Mouse (Mus musculus) adrenal gland, adult (tissue): ENCODE measurements around the gene Zfp446.

Experiments used
- DNase-seq, 2 experiments: peaks; one replicate each; pipeline ENCODE4 v3.0.0; 2022 to 2023; ENCODE audit warnings: low spot score in 1 of 2; ENCODE audit not compliant: inconsistent age in 2 of 2

Gene Zfp446

DNA sequence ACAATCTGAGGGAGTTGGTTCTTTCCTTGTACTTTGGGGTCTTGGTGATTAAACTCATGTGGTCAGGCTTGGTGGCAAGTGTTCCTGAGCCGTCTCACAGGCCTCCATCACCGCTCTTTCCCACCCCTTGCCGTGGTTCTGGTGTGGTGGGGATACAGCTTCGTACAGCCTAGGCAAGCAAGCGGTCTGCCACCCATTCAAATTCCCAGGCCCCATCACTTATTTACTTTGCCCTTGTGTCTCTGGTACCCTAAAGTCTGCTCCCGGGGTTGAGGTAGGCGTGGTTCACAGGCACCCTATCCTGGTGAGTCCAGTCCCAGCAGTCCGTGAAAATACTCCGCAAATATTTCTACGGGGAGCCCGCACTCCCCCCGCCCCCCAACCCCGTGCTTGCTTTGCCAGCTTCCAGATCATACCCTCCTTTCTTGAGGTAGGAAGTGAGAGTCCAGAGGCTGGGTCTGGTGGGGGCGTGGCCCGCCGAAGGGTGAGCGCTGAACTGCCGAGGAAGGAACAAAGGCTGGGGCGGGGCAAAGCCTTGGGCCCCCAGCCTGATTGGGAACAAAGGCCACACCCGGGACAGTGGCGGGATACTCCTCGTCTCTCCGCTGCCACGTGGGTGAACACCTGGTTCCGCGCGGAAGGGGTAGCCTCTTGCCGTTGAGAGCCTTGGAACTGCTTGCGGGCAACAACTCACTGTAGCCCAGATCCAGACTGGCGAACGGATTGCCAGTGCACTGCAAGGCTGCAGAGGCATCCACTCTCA lies 45.3 kb downstream of the Zfp446 start:
- peak; percentile 84 to 89 for DNase-seq

DNA sequence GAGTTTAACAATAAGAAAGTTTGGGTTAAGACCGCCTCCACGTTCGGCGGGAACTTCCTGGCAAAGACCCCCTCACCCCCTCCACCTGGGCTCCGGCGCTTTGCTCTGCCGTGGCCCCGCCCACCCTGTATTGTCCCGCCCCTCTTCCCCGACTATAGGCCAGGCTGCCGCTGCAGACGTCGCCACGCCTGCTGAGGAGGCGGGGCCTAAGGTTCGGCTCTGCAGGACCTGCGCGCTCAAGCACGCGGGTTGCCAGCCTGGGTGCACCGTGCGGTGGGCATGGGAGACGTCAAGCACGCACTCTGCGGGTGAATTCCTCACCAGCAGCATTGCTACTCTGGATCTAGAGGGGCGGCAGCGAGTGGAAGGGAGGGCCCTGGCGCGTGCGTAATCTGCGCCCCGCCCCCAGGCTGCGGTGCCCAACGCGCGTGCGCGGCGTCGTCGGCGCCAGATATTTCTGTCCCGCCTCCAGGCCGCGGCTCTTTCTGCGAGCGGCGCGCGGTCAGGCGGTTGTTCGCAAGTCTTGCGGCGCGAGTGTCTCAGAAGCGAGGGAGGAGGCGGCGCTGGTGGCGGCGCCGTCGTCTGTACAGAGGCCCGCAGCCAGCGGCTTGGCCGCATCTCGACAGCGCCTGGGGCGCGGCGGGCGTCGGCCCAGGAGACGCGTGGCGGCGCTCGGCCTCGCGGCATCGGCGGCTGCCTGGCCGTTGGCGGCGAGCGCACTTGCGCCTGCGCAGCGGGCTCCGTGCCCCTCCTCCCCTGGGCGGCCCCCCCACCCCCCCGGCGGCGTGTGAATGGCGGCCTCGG lies 46.5 kb downstream of the Zfp446 start:
- peak; percentile 95 to 99 for DNase-seq

DNA sequence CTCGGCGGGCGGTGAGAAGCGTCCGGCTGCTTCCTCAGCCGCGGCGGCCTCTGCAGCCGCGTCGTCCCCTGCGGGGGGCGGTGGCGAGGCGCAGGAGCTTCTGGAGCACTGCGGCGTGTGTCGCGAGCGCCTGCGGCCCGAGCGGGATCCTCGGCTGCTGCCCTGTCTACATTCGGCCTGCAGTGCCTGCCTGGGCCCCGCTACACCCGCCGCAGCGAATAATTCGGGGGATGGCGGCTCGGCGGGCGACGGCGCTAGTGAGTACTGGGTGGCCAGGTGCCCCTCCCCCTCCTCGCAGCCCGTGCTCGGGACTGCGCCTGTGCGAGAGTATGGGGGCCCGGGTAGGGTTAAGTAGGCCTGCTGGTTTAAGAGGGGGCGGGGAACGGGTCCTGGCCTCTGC lies 47.2 kb downstream of the Zfp446 start:
- peak; percentile 86 to 93 for DNase-seq

DNA sequence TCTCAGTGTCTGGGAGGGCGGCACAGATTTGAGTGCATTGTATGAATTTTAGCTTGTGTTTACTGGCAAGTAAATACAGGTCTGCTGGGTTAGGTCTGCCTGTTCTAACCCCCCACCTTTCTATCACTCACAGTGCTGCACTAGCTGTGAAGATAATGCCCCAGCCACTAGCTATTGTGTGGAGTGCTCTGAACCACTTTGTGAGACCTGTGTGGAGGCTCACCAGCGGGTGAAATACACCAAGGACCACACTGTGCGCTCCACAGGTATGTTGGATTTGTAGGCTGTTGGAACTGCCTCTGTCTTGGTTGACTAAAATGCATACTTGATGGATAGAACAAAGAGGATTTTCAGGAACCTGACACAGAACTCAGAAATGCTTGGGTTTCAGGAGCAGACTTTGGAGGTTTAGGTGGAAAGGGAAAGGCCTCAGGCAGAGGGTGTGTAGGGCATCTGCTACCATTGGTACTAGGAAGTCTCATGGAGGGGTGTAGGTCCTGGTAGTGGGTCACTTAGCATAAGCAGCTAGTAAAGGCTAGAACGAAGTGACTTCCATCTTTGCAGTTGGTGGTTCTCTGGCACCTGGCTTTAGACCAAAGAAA lies 48.0 kb downstream of the Zfp446 start:
- peak in 1 of 2 experiments; percentile 50 for DNase-seq

DNA sequence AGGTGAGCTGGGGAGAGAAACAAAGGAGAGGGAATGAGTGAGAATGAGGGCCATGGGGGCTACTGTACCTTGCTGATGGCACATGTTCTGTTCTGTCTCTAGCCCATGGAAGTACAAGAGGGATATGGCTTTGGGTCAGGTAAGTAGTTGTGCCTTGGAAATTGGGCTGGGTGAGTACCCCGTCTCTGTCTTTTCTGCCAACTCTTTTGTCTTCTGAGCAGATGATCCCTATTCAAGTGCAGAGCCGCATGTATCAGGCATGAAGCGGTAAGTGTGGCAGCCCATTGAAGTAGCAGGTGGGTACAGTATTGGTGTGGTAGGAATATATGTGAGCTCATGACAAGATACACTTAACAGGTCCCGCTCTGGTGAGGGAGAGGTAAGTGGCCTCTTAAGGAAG lies 51.3 kb downstream of the Zfp446 start:
- no peak for DNase-seq

DNA sequence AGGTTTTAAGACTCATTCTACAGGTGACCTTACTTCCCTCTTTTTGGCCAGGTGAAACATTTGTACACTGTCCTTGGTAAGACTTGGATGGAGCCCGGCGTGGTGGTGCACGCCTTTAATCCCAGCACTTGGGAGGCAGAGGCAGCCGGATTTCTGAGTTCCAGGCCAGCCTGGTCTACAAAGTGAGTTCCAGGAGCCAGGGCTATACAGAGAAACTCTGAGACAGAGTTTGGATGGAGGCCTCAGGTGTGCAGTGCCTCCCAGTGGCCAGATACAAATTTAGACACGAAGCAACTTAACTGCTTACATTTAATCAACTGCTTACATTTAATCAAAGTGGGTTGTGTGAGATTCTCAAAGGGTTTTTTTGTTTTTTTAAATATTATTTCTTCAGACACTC lies 53.4 kb downstream of the Zfp446 start:
- peak in 1 of 2 experiments; percentile 69 for DNase-seq

DNA sequence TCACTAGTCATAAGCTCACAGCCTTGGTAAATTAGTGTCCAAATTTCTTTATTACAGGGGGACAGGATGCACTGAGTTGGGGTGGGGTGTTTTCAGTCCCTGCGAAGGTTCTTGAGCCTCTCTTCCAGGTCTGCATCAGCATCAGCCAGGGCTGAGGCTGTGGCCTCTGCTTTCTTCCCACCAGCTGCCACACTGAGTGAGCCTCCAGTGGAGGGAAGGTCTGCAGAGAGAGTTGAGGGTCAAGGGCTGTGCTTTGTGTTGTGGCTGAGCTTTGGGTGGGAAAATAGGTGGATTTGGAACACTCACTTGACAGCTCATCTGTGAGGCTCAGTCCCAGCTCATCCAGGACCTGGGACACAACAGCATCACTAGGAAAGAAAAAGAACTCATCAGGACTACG lies 54.3 kb downstream of the Zfp446 start:
- no peak for DNase-seq

DNA sequence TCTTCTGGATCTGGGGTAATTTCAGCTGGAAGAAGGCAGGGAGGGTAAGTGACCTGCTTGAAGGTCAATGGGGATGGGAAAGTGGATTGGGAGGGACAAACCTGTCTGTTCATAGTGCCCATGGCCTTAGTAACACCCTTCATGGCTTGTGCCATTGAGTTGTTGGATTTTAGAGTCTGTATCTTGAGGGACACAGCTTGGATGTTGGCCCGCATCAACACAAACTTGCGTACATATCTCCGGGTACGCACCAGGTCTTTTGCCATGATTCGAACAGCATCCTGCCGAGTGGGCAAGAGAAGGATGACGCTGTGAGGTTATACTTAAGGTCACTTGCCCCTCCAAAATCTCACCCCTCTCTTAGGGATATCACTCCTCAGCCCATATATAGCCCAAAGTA lies 54.9 kb downstream of the Zfp446 start:
- DNase-seq: peak in 1 of 2 experiments; percentile 40

DNA sequence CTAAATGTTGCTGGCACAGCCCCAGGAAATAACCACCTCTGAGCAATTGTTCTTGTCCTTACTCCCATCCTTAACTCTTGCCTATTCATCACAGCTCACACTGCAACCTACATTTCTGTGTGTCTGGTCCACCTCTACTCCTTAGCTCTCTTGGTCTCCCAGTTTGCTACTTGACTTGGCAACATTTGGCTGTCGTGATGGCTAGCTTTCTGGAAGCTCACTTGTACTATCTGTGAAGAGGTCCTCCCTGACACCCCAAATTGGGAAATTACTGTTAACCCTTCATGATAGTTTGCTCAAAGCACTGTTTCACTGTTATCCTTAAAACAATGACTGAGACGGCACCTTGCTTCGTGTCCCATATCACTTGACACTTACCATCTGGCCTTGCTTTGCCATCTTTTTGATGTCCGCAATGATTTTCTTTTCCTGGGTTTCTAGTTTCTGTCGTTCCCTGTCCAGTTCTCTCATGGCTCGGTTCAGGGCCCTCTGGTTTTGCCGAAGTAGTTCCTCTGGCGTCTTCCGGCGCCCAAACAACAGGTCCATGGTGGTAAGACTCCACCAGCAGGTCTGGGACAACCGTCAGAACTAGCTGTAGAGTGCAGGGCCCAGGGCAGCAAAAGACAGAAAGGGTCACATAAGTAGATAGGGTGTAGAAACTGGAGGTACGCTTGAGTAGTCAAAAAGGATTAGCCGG lies 56.0 kb downstream of the Zfp446 start:
- DNase-seq: peak; percentile 37 to 48

DNA sequence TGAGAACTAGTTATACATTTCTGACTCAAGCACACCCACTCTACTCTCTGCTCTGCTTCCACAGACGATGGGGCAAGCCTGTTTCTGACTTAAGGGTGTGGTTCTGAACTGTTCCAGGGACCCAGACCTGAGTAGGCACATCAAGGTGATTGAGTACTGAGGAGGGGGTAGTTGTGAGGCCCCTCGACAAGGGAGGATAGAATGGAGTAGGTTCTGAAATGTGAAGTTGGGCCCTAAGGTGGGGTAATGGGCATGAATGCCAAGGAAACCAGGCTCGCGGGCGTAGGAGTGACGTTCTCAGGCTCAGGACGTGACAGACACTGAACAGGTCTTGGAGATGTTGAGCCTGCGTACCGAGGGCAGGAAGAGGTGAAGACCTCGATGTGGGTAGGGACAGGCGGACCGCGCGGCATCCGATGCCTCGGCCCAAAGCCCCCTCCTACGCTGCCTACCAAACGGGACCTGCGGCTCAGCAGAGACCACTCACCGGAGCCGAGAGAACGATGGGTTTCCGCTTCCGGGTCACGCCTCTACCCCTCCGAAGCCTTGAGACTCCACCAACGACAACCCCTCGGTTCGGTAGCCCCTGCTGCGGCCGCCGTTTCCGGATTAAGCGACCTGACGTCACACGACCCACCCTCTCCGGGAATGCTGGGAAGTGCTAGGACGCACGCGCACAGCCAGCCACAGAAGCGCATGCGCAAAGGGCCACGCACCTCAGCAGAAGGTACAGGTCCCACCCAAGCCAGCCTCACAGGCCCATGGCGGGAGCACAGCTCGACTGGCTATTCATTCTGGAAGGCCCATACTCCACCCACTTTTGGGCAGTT lies 56.7 kb downstream of the Zfp446 start, which contains the start of gene Chmp2a:
Gene Chmp2a, minus strand, starts transcription at position 660 of the 830 bp plus-strand sequence.
- DNase-seq: peak; percentile 99
